Mouse (Mus musculus) lung, adult 2 months (tissue): ENCODE results near the gene Mcrip1. TPM values are rescaled to one million over a fixed set of nuclear protein-coding genes. Genes with fewer than 3 reads are reported as not detected.
"Not testable (repeated sequence)": the region's sequence is repeated elsewhere in the genome, so short reads cannot be mapped to it uniquely, and the experiment has no call there.

ENCODE experiments used
- DNase-seq: peaks from one replicate; pipeline ENCODE4 v3.0.0; 2022
- H3K4me1 ChIP-seq: fragments of 200-500 bp; 2 replicates; pipeline ENCODE4 v1.6.1; 2011; ENCODE audit warnings: low read length; ENCODE audit not compliant: control insufficient read depth, insufficient read depth
- H3K4me3 ChIP-seq: fragments of 200-500 bp; replicated peaks from 2 replicates; pipeline ENCODE3; 2011; ENCODE audit warnings: low read depth, mild to moderate bottlenecking, control low read depth, low read length; ENCODE audit errors: extremely low read depth
- CTCF ChIP-seq: fragments of 200-500 bp; IDR thresholded peaks from 2 replicates; pipeline ENCODE4 v1.5.1; 2011; ENCODE audit warnings: mild to moderate bottlenecking, low read length, control low read depth; ENCODE audit not compliant: insufficient read depth
- POLR2A ChIP-seq: fragments of 200-500 bp; IDR thresholded peaks from 2 replicates; pipeline ENCODE4 v1.6.1; 2011; ENCODE audit warnings: low read depth, mild to moderate bottlenecking, control low read depth, low read length, borderline replicate concordance; ENCODE audit errors: extremely low read depth
- WGBS: fragments of 180-500 bp; shearing (Covaris S2); methylation state at CpG from one replicate; pipeline ENCODE4 v1.1.7; 2018; 5-methylcytosine and 5-hydroxymethylcytosine counted together
- polyA plus RNA-seq: library from polyadenylated mRNA; depleted of rRNA; stranded (reverse); fragments of >200 nt; gene quantifications from 2 replicates; pipeline ENCODE4 v1.2.3, GENCODE M21; 2012; rRNA removed

Gene Mcrip1
- polyA plus RNA-seq = 133 and 168 TPM in 2 replicates

- Histone ChIP-seq H3K4me1 (peaks cover 17% of the 10 kb centered on the region), H3K4me3 (peak within 1 kb of the TSS; percentile 90)
- under 1% methylated on average over 75 of the region's 87 CpGs for WGBS
- TF ChIP-seq CTCF (no peak), POLR2A (peak; percentile 72; the same call in 1 of the 2 replicates)
- peak; percentile 92 for DNase-seq
Observed at GRCm38 (mm10) chr11:120549168-120549945, at the start of gene Mcrip1. TSS of gene Mcrip1 (minus strand) at chr11:120549727.

GRCm38 (mm10) chr11:120598990-120599549 lies 49.5 kb upstream of the Mcrip1 start:
- 41% methylated on average over 17 of the region's 17 CpGs for WGBS
- peak overlapping the region; percentile 55 for H3K4me3 ChIP-seq
- DNase-seq = no peak
- H3K4me1 ChIP-seq = peaks cover 12% of the 10 kb centered on the region
- TF ChIP-seq POLR2A (no peak), CTCF (no peak)

GRCm38 (mm10) chr11:120598283-120598989 lies 48.9 kb upstream of the Mcrip1 start, which contains the start of the genes Alyref and Anapc11:
TSS of gene Alyref (minus strand) at chr11:120598365.
TSS of gene Anapc11 (plus strand) at chr11:120598421.
- TF ChIP-seq CTCF (no peak), POLR2A (peak; percentile 71; the same call in 1 of the 2 replicates)
- Histone ChIP-seq H3K4me3 (peak within 1 kb of the TSS; percentile 61), H3K4me1 (peaks cover 12% of the 10 kb centered on the region)
- peak; percentile 93 for DNase-seq
- under 1% methylated on average over 88 of the region's 88 CpGs for WGBS

- 4% methylated on average over 98 of the region's 99 CpGs for WGBS
- Histone ChIP-seq H3K4me3 (peak overlapping the region; percentile 61), H3K4me1 (peaks cover 12% of the 10 kb centered on the region)
- DNase-seq = no peak
- TF ChIP-seq POLR2A = no peak
- TF ChIP-seq CTCF = no peak
Observed at GRCm38 (mm10) chr11:120597240-120598235, 48.0 kb upstream of the Mcrip1 start.

GRCm38 (mm10) chr11:120588531-120588930 lies 39.0 kb upstream of the Mcrip1 start:
- no peak for DNase-seq
- no peaks in the 10 kb centered on the region for H3K4me1 ChIP-seq
- WGBS = 75% methylated on average over 6 of the region's 6 CpGs
- TF ChIP-seq POLR2A (no peak), CTCF (no peak)
- no peak overlapping the region for H3K4me3 ChIP-seq

- H3K4me1 ChIP-seq = peaks cover 15% of the 10 kb centered on the region
- DNase-seq = no peak
- H3K4me3 ChIP-seq = no peak overlapping the region
- 100% methylated on average over 1 of the region's 1 CpGs for WGBS
- TF ChIP-seq CTCF = no peak
Observed at GRCm38 (mm10) chr11:120583937-120584336, 34.4 kb upstream of the Mcrip1 start.

- H3K4me1 ChIP-seq = peaks cover 17% of the 10 kb centered on the region
- H3K4me3 ChIP-seq, DNase-seq: not testable (repeated sequence)
- WGBS = 92% methylated on average over 2 of the region's 2 CpGs
Observed at GRCm38 (mm10) chr11:120582982-120583293, 33.4 kb upstream of the Mcrip1 start.

GRCm38 (mm10) chr11:120582268-120582981 lies 32.9 kb upstream of the Mcrip1 start:
- peak overlapping the region; percentile 97 for H3K4me3 ChIP-seq
- 50% methylated on average over 8 of the region's 8 CpGs for WGBS
- TF ChIP-seq POLR2A = no peak
- TF ChIP-seq CTCF = peak; percentile 27; the same call in 1 of the 2 replicates
- peaks cover 17% of the 10 kb centered on the region for H3K4me1 ChIP-seq
- peak; percentile 32 for DNase-seq
